ENCODE assay signal across 8 mouse cellular contexts in the genomic region with DNA sequence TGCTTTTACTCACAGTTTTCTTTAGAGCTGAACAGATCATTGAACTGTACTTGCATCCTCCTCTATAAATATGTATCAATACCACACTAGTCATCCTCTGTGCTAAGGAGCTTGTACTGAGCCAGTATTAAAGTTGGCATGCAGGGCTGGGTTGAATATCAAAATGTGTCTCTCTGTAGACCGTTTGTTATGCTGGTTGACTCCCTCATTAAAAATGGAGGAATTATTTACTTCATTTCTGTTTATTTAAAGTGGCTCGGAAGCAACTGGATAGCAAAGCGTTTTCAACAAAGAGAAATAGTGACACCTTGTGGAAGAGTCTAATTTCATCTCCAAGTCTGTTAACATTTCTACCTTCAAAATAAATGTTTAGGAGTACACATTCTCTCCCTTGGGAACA.
DNase-seq lines count a peak whose midpoint lies in the region; ATAC-seq lines count a peak whose summit lies in the region.

No protein-coding gene starts in this region.

- no peak for ATAC-seq in lung, embryonic 15.5 days (ENCODE audit: borderline replicate concordance, extremely low read depth, low FRiP score, low TSS enrichment)
- ATAC-seq in hindbrain, embryonic 12.5 days (ENCODE audit: low FRiP score) = peak; percentile 72

- no peaks in the 10 kb centered on the region for H3K27me3 ChIP-seq in lung, embryonic 15.5 days
- no peaks in the 10 kb centered on the region for H3K27me3 ChIP-seq in hindbrain, embryonic 12.5 days

- H3K9ac ChIP-seq in lung, embryonic 15.5 days = no peak overlapping the region
- no peak overlapping the region for H3K9ac ChIP-seq in hindbrain, embryonic 12.5 days

- no peak overlapping the region for H3K4me3 ChIP-seq in lung, embryonic 15.5 days
- no peak overlapping the region for H3K4me3 ChIP-seq in hindbrain, embryonic 12.5 days

- H3K9me3 ChIP-seq in lung, embryonic 15.5 days = no peaks in the 10 kb centered on the region
- H3K9me3 ChIP-seq in hindbrain, embryonic 12.5 days (replicated peaks) = no peaks in the 10 kb centered on the region

- 2% methylated on average over 3 of the region's 3 CpGs for WGBS in lung, embryonic 15.5 days
- 16% methylated on average over 3 of the region's 3 CpGs for WGBS in hindbrain, embryonic 12.5 days

- peak; percentile 58 for DNase-seq in cerebellum, adult 9-10 months
- no peak for DNase-seq in cerebellum, adult 11 months
- DNase-seq in lung, postnatal 36 days = no peak
- DNase-seq in retina, adult 2 months (ENCODE audit: low read depth, low spot score) = peak; percentile 20
- no peak for DNase-seq in spleen, postnatal 14 days (ENCODE audit: low spot score in 2 of 2)
- no peak for DNase-seq in right cerebral cortex, postnatal 25 days

- H3K4me2 ChIP-seq in lung, embryonic 15.5 days = 0 out of 2 replicates have a peak overlapping the region, but pooled peaks have one; percentile 17
- 0 out of 2 replicates have a peak overlapping the region, but pooled peaks have one; percentile 15 for H3K4me2 ChIP-seq in hindbrain, embryonic 12.5 days (replicated peaks)

- no peak overlapping the region for H3K27ac ChIP-seq in lung, embryonic 15.5 days
- no peak overlapping the region for H3K27ac ChIP-seq in hindbrain, embryonic 12.5 days

- H3K4me1 ChIP-seq in lung, embryonic 15.5 days = no peaks in the 10 kb centered on the region
- 0 out of 2 replicates have a peak, but pooled peaks cover 2% of the 10 kb centered on the region for H3K4me1 ChIP-seq in hindbrain, embryonic 12.5 days

- no peaks in the 10 kb centered on the region for H3K36me3 ChIP-seq in lung, embryonic 15.5 days
- no peaks in the 10 kb centered on the region for H3K36me3 ChIP-seq in hindbrain, embryonic 12.5 days

Comparison
In these comparisons a context has a peak if more than half of its experiments do, and no peak if none do; other contexts are left out.
1. DNase-seq: peak in cerebellum, adult 9-10 months (single experiment) and retina, adult 2 months (single experiment); none in cerebellum, adult 11 months (single experiment), lung, postnatal 36 days (single experiment), spleen, postnatal 14 days (0 of 2) and right cerebral cortex, postnatal 25 days (single experiment).